Mouse (Mus musculus) neural tube, embryonic 14.5 days (tissue): ENCODE measurements around the gene Zfp609. TPM values are rescaled to one million over a fixed set of nuclear protein-coding genes. Genes with fewer than 3 reads are reported as not detected.

ENCODE experiments used
- ATAC-seq: fragments of 200-750 bp; cut with Nextera tagmentation; 2 replicates; pipeline ENCODE4 v1.8.0; 2017; ENCODE audit warnings: low read depth, mild to moderate bottlenecking, moderate TSS enrichment, moderate library complexity
- H3K27ac ChIP-seq: fragments of 300-500 bp; sonication (generic); 2 replicates; pipeline ENCODE4 v1.5.1; 2014; ENCODE audit warnings: low read depth, mild to moderate bottlenecking, control low read depth, low read length, moderate library complexity, mixed read lengths
- H3K27me3 ChIP-seq: fragments of 300-500 bp; sonication (generic); 2 replicates; pipeline ENCODE4 v1.6.1; 2014; ENCODE audit warnings: low read length; ENCODE audit not compliant: control insufficient read depth, insufficient read depth
- H3K36me3 ChIP-seq: fragments of 300-500 bp; sonication (generic); 2 replicates; pipeline ENCODE4 v1.6.1; 2014; ENCODE audit warnings: low read length, mixed read lengths; ENCODE audit not compliant: control insufficient read depth, insufficient read depth
- H3K4me1 ChIP-seq: fragments of 300-500 bp; sonication (generic); 2 replicates; pipeline ENCODE4 v1.6.1; 2014; ENCODE audit warnings: low read length; ENCODE audit not compliant: control insufficient read depth, insufficient read depth
- H3K4me2 ChIP-seq: fragments of 300-500 bp; sonication (generic); 2 replicates; pipeline ENCODE4 v1.6.1; 2014; ENCODE audit warnings: mild to moderate bottlenecking, low read depth, low read length, control low read depth
- H3K4me3 ChIP-seq: fragments of 300-500 bp; sonication (generic); 2 replicates; pipeline ENCODE4 v1.5.1; 2014; ENCODE audit warnings: low read depth, low read length, control low read depth, mixed read lengths
- H3K9ac ChIP-seq: fragments of 300-500 bp; sonication (generic); replicated peaks from 2 replicates; pipeline ENCODE4 v1.6.1; 2014; ENCODE audit warnings: low read depth, mild to moderate bottlenecking, control low read depth, low read length, mixed read lengths
- H3K9me3 ChIP-seq: fragments of 300-500 bp; sonication (generic); 2 replicates; pipeline ENCODE4 v1.6.1; 2016; ENCODE audit warnings: low read length; ENCODE audit not compliant: control insufficient read depth
- WGBS: fragments of 180-500 bp; shearing (Covaris S2); extraction: QIAGEN DNeasy Blood & Tissue Kit; methylation state at CpG from one replicate; pipeline ENCODE4 v1.1.7; 2014; 5-methylcytosine and 5-hydroxymethylcytosine counted together
- polyA plus RNA-seq: library from polyadenylated mRNA; unstranded; fragments of >200 nt; fragmentation: Nextera tagmentation; extraction: Ambion mirVana; gene quantifications from 2 replicates; pipeline ENCODE4 v1.2.1, GENCODE M21; 2014

Gene Zfp609
- polyA plus RNA-seq, 1 experiment from 2014 or later: 10.1 TPM

GRCm38 (mm10) chr9:65746479-65746878 is 80.9 kb downstream of the Zfp609 start:
- no peaks in the 10 kb centered on the region for H3K27me3 ChIP-seq
- H3K4me2 ChIP-seq: no peak overlapping the region
- ATAC-seq: no peak
- H3K4me3 ChIP-seq: no peak overlapping the region
- H3K9ac ChIP-seq: no peak overlapping the region
- H3K36me3 ChIP-seq: no peaks in the 10 kb centered on the region
- peaks cover 43% of the 10 kb centered on the region for H3K4me1 ChIP-seq
- no peak overlapping the region for H3K27ac ChIP-seq
- WGBS: 89% methylated on average over 2 of the region's 2 CpGs
- H3K9me3 ChIP-seq: no peaks in the 10 kb centered on the region

- Histone ChIP-seq H3K36me3 (no peaks in the 10 kb centered on the region), H3K9me3 (no peaks in the 10 kb centered on the region), H3K4me1 (peaks cover 43% of the 10 kb centered on the region), H3K4me3 (no peak overlapping the region), H3K27ac (peak overlapping the region; percentile 84), H3K27me3 (no peaks in the 10 kb centered on the region), H3K4me2 (no peak overlapping the region), H3K9ac (no peak overlapping the region)
- no peak for ATAC-seq
- 46% methylated on average over 5 of the region's 5 CpGs for WGBS
These were observed 81.9 kb downstream of the Zfp609 start for GRCm38 (mm10) chr9:65745456-65745855.

- WGBS: 16% methylated on average over 4 of the region's 4 CpGs
- Histone ChIP-seq H3K36me3 (no peaks in the 10 kb centered on the region), H3K4me1 (peaks cover 43% of the 10 kb centered on the region), H3K27ac (peak overlapping the region; percentile 84), H3K4me3 (no peak overlapping the region), H3K27me3 (no peaks in the 10 kb centered on the region), H3K4me2 (no peak overlapping the region), H3K9ac (no peak overlapping the region), H3K9me3 (no peaks in the 10 kb centered on the region)
- ATAC-seq: peak; percentile 85
These were observed 82.9 kb downstream of the Zfp609 start for GRCm38 (mm10) chr9:65744171-65745082.

- H3K4me3 ChIP-seq: no peak overlapping the region
- H3K36me3 ChIP-seq: no peaks in the 10 kb centered on the region
- 0 out of 2 replicates have a peak, but pooled peaks have one; percentile 9 for ATAC-seq
- no peak overlapping the region for H3K4me2 ChIP-seq
- H3K27me3 ChIP-seq: no peaks in the 10 kb centered on the region
- H3K9ac ChIP-seq: no peak overlapping the region
- H3K27ac ChIP-seq: peak overlapping the region; percentile 84
- no peaks in the 10 kb centered on the region for H3K9me3 ChIP-seq
- peaks cover 43% of the 10 kb centered on the region for H3K4me1 ChIP-seq
These were observed 83.6 kb downstream of the Zfp609 start for GRCm38 (mm10) chr9:65743809-65744170.

DNA sequence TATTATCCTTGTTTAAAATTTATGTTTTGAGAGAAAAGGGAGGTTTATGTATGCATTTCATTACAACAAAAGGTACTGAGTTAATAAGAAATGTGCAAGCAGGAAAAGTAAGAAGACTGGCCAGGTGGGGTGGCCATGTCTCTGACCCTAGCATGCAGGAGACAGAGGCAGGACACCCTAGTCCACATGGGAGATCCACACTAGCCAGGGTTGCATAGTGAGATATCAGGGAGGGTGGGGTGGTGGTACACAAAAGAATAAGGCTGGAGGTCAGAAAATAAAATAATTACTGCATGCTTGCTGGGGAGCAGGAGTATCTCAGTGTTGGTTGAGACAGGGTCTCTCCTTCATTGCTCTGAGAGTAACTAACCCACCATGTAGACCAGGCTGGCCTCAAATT is 84.0 kb downstream of the Zfp609 start:
- peaks cover 43% of the 10 kb centered on the region for H3K4me1 ChIP-seq
- H3K36me3 ChIP-seq: no peaks in the 10 kb centered on the region
- no peaks in the 10 kb centered on the region for H3K27me3 ChIP-seq
- no peak for ATAC-seq
- no peak overlapping the region for H3K4me2 ChIP-seq
- H3K27ac ChIP-seq: no peak overlapping the region
- no peak overlapping the region for H3K9ac ChIP-seq
- H3K4me3 ChIP-seq: no peak overlapping the region
- H3K9me3 ChIP-seq: no peaks in the 10 kb centered on the region

GRCm38 (mm10) chr9:65742777-65743176 is 84.6 kb downstream of the Zfp609 start:
- 90% methylated on average over 3 of the region's 3 CpGs for WGBS

GRCm38 (mm10) chr9:65741066-65741852 is 86.1 kb downstream of the Zfp609 start:
- Histone ChIP-seq H3K9me3 (no peaks in the 10 kb centered on the region), H3K4me2 (no peak overlapping the region), H3K36me3 (no peaks in the 10 kb centered on the region), H3K9ac (no peak overlapping the region), H3K27me3 (no peaks in the 10 kb centered on the region), H3K4me3 (no peak overlapping the region), H3K4me1 (peaks cover 39% of the 10 kb centered on the region), H3K27ac (no peak overlapping the region)
- WGBS: 84% methylated on average over 14 of the region's 14 CpGs
- ATAC-seq: no peak

More at GRCm38 (mm10) chr9:65742777-65743176, 84.6 kb downstream of the Zfp609 start:
- no peaks in the 10 kb centered on the region for H3K36me3 ChIP-seq
- no peak overlapping the region for H3K4me3 ChIP-seq
- H3K27ac ChIP-seq: no peak overlapping the region
- no peak overlapping the region for H3K9ac ChIP-seq
- peaks cover 39% of the 10 kb centered on the region for H3K4me1 ChIP-seq
- ATAC-seq: no peak
- no peak overlapping the region for H3K4me2 ChIP-seq
- H3K9me3 ChIP-seq: no peaks in the 10 kb centered on the region
- H3K27me3 ChIP-seq: no peaks in the 10 kb centered on the region

GRCm38 (mm10) chr9:65734931-65735330 is 92.4 kb downstream of the Zfp609 start:
- ATAC-seq: no peak
- 88% methylated on average over 3 of the region's 3 CpGs for WGBS
- no peaks in the 10 kb centered on the region for H3K9me3 ChIP-seq
- H3K4me3 ChIP-seq: no peak overlapping the region
- no peak overlapping the region for H3K4me2 ChIP-seq
- H3K9ac ChIP-seq: no peak overlapping the region
- peak overlapping the region; percentile 12; the same call in 1 of the 2 replicates for H3K27ac ChIP-seq
- H3K36me3 ChIP-seq: no peaks in the 10 kb centered on the region
- H3K4me1 ChIP-seq: no peaks in the 10 kb centered on the region
- H3K27me3 ChIP-seq: no peaks in the 10 kb centered on the region

GRCm38 (mm10) chr9:65728588-65728987 is 98.8 kb downstream of the Zfp609 start:
- 97% methylated on average over 6 of the region's 6 CpGs for WGBS
- no peaks in the 10 kb centered on the region for H3K36me3 ChIP-seq
- no peaks in the 10 kb centered on the region for H3K27me3 ChIP-seq
- ATAC-seq: no peak
- peaks cover 32% of the 10 kb centered on the region for H3K4me1 ChIP-seq
- no peak overlapping the region for H3K4me2 ChIP-seq
- no peak overlapping the region for H3K27ac ChIP-seq
- no peaks in the 10 kb centered on the region for H3K9me3 ChIP-seq
- no peak overlapping the region for H3K9ac ChIP-seq
- no peak overlapping the region for H3K4me3 ChIP-seq
